Mouse (Mus musculus) stomach, postnatal 0 days (tissue): ENCODE measurements around the gene Olfr577. TPM values are rescaled to one million over a fixed set of nuclear protein-coding genes. Genes with fewer than 3 reads are reported as not detected.

ENCODE experiments used
- ATAC-seq: fragments of 200-750 bp; cut with Nextera tagmentation; 2 replicates; pipeline ENCODE4 v1.8.0; 2017; ENCODE audit not compliant: low FRiP score, low TSS enrichment
- DNase-seq: peaks from one replicate; pipeline ENCODE4 v3.0.0-alpha.2; 2016; ENCODE audit warnings: low spot score
- H3K27ac ChIP-seq: fragments of 300-500 bp; sonication (generic); replicated peaks from 2 replicates; pipeline ENCODE4 v1.5.1; 2014; ENCODE audit warnings: mild to moderate bottlenecking, control low read depth
- H3K27me3 ChIP-seq: fragments of 300-500 bp; sonication (generic); 2 replicates; pipeline ENCODE4 v1.6.1; 2014; ENCODE audit warnings: low read length; ENCODE audit not compliant: control insufficient read depth, insufficient read depth
- H3K36me3 ChIP-seq: fragments of 300-500 bp; sonication (generic); 2 replicates; pipeline ENCODE4 v1.6.1; 2014; ENCODE audit warnings: low read length, mixed read lengths; ENCODE audit not compliant: control insufficient read depth, insufficient read depth
- H3K4me1 ChIP-seq: fragments of 300-500 bp; sonication (generic); replicated peaks from 2 replicates; pipeline ENCODE4 v1.6.1; 2014; ENCODE audit warnings: antibody characterized with exemption; ENCODE audit not compliant: control insufficient read depth, insufficient read depth
- H3K4me2 ChIP-seq: fragments of 300-500 bp; sonication (generic); replicated peaks from 2 replicates; pipeline ENCODE4 v1.6.1; 2014; ENCODE audit warnings: low read depth, mild to moderate bottlenecking, control low read depth, moderate library complexity
- H3K4me3 ChIP-seq: fragments of 300-500 bp; sonication (generic); 2 replicates; pipeline ENCODE4 v1.5.1; 2014; ENCODE audit warnings: low read depth, low read length, control low read depth
- H3K9ac ChIP-seq: fragments of 300-500 bp; sonication (generic); 2 replicates; pipeline ENCODE4 v1.6.1; 2014; ENCODE audit warnings: mild to moderate bottlenecking, low read length, control low read depth, mixed read lengths
- H3K9me3 ChIP-seq: fragments of 300-500 bp; sonication (generic); 2 replicates; pipeline ENCODE4 v1.6.1; 2016; ENCODE audit warnings: low read length; ENCODE audit not compliant: control insufficient read depth
- CTCF ChIP-seq: IDR thresholded peaks from 2 replicates; pipeline ENCODE4 v1.5.1; 2016; ENCODE audit warnings: antibody characterized with exemption, low read depth, mild to moderate bottlenecking, moderate library complexity
- EP300 ChIP-seq: optimal IDR thresholded peaks from 2 replicates; pipeline ENCODE3; 2016; ENCODE audit warnings: antibody characterized with exemption
- WGBS: fragments of 180-500 bp; shearing (Covaris S2); extraction: QIAGEN DNeasy Blood & Tissue Kit; methylation state at CpG from one replicate; pipeline ENCODE4 v1.1.7; 2014; 5-methylcytosine and 5-hydroxymethylcytosine counted together
- polyA plus RNA-seq: library from polyadenylated mRNA; unstranded; fragments of >200 nt; fragmentation: Nextera tagmentation; extraction: Ambion mirVana; gene quantifications from 2 replicates; pipeline ENCODE4 v1.2.1, GENCODE M21; 2015

Olfr577 gene
- not detected in 2 replicates for polyA plus RNA-seq

GRCm38 (mm10) chr7:102975843-102976242 lies at the start of gene Olfr577:
TSS of gene Olfr577 (minus strand) at chr7:102975943.
- no peak within 1 kb of the TSS for H3K4me3 ChIP-seq
- H3K27ac ChIP-seq: no peak within 1 kb of the TSS
- H3K36me3 ChIP-seq: no peaks in the 10 kb centered on the region
- no peaks in the 10 kb centered on the region for H3K9me3 ChIP-seq
- H3K27me3 ChIP-seq: no peaks in the 10 kb centered on the region
- H3K9ac ChIP-seq: no peak within 1 kb of the TSS
- no peaks in the 10 kb centered on the region for H3K4me1 ChIP-seq
- H3K4me2 ChIP-seq: no peak within 1 kb of the TSS
- 77% methylated on average over 2 of the region's 2 CpGs for WGBS
- no peak for ATAC-seq
- no peak for DNase-seq
- TF ChIP-seq EP300 (no peak), CTCF (no peak)

DNA sequence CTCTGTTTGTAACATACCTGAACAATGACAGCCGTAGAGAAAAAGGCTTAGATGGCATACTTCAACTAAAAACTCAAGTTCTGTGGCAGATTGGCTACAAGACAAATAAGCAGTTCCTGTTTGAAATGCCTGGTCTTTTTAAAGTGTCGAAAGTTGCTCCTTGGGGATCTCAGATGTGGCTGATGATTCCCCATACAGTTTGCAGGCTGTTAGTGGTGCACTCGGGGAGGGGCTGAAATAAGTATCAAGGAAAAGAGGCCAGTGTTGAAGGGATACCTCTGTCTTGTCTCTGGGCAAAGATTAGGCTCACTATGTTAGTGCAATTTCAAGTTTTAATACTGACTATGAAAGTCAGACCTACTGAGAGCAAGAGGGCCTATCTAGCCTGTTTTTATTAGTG lies 13.5 kb upstream of the Olfr577 start, which contains the start of gene Olfr578:
Gene Olfr578, minus strand, starts transcription at position 101 of the 400 bp plus-strand sequence.
- Histone ChIP-seq H3K27me3 (no peaks in the 10 kb centered on the region), H3K9me3 (no peaks in the 10 kb centered on the region), H3K27ac (no peak within 1 kb of the TSS), H3K4me2 (no peak within 1 kb of the TSS), H3K4me3 (no peak within 1 kb of the TSS), H3K4me1 (no peaks in the 10 kb centered on the region), H3K9ac (no peak within 1 kb of the TSS), H3K36me3 (no peaks in the 10 kb centered on the region)
- DNase-seq: no peak
- no peak for ATAC-seq
- WGBS: 65% methylated on average over 3 of the region's 3 CpGs
- TF ChIP-seq CTCF: no peak
- no peak for TF ChIP-seq EP300

GRCm38 (mm10) chr7:102974399-102974798 lies 1.3 kb downstream of the Olfr577 start:
- H3K4me2 ChIP-seq: no peak overlapping the region
- no peaks in the 10 kb centered on the region for H3K9me3 ChIP-seq
- no peak overlapping the region for H3K9ac ChIP-seq
- ATAC-seq (no peak), DNase-seq (no peak)
- no peak overlapping the region for H3K4me3 ChIP-seq
- TF ChIP-seq EP300 (no peak), CTCF (no peak)
- H3K36me3 ChIP-seq: no peaks in the 10 kb centered on the region
- WGBS: 45% methylated on average over 1 of the region's 1 CpGs
- no peaks in the 10 kb centered on the region for H3K4me1 ChIP-seq
- H3K27ac ChIP-seq: no peak overlapping the region
- H3K27me3 ChIP-seq: no peaks in the 10 kb centered on the region

- WGBS: 14% methylated on average over 2 of the region's 2 CpGs
- ATAC-seq: no peak
These were observed 13.4 kb downstream of the Olfr577 start, which contains the start of gene Olfr576 for GRCm38 (mm10) chr7:102962360-102962759. TSS of gene Olfr576 (plus strand) at chr7:102962660.

GRCm38 (mm10) chr7:102958593-102958992 lies 17.1 kb downstream of the Olfr577 start, which contains the start of gene Olfr575:
TSS of gene Olfr575 (minus strand) at chr7:102958775.
- Histone ChIP-seq H3K27me3 (no peaks in the 10 kb centered on the region), H3K4me1 (no peaks in the 10 kb centered on the region), H3K4me2 (no peak within 1 kb of the TSS), H3K27ac (no peak within 1 kb of the TSS), H3K9ac (no peak within 1 kb of the TSS), H3K36me3 (no peaks in the 10 kb centered on the region), H3K9me3 (no peaks in the 10 kb centered on the region), H3K4me3 (no peak within 1 kb of the TSS)
- 28% methylated on average over 1 of the region's 1 CpGs for WGBS
- ATAC-seq (no peak), DNase-seq (no peak)
- no peak for TF ChIP-seq EP300
- no peak for TF ChIP-seq CTCF

More at GRCm38 (mm10) chr7:102962360-102962759, 13.4 kb downstream of the Olfr577 start, which contains the start of gene Olfr576:
- H3K36me3 ChIP-seq: no peaks in the 10 kb centered on the region
- TF ChIP-seq EP300 (no peak), CTCF (no peak)
- H3K27ac ChIP-seq: no peak within 1 kb of the TSS
- no peak within 1 kb of the TSS for H3K9ac ChIP-seq
- H3K4me2 ChIP-seq: no peak within 1 kb of the TSS
- no peaks in the 10 kb centered on the region for H3K9me3 ChIP-seq
- no peak for DNase-seq
- H3K4me1 ChIP-seq: no peaks in the 10 kb centered on the region
- H3K4me3 ChIP-seq: no peak within 1 kb of the TSS
- no peaks in the 10 kb centered on the region for H3K27me3 ChIP-seq

DNA sequence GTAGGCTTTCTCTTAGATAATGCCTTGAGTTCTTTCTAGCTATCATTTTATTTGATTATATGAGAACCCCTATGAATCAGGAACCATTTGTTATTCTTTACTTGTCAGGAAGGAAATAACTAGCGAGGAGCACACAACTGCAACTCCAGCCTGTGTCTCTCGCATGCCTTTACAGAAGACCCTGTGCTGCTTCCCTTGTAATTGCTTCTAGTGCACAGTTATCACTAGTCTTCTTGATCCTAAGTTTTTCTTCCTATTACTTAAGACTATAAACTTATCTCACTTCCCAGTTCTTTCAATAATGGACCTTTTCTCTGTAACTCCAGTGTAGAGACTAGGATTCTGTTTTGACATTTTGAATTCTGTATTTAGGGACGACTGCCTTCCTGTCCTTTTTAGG lies 17.6 kb downstream of the Olfr577 start:
- no peak for DNase-seq
- no peak overlapping the region for H3K9ac ChIP-seq
- H3K4me2 ChIP-seq: no peak overlapping the region
- no peaks in the 10 kb centered on the region for H3K36me3 ChIP-seq
- H3K4me3 ChIP-seq: no peak overlapping the region
- WGBS: 68% methylated on average over 3 of the region's 3 CpGs
- no peak for ATAC-seq
- H3K4me1 ChIP-seq: no peaks in the 10 kb centered on the region
- TF ChIP-seq EP300 (no peak), CTCF (no peak)
- H3K9me3 ChIP-seq: no peaks in the 10 kb centered on the region
- H3K27ac ChIP-seq: no peak overlapping the region
- H3K27me3 ChIP-seq: no peaks in the 10 kb centered on the region
